Mouse (Mus musculus) heart, postnatal 0 days (tissue): ENCODE measurements around the gene Dot1l. TPM values are rescaled to one million over a fixed set of nuclear protein-coding genes. Genes with fewer than 3 reads are reported as not detected.
A peak's percentile ranks its signal among the peaks of the same experiment; 100 is the strongest.

Experiments
- ATAC-seq: fragments of 200-750 bp; cut with Nextera tagmentation; 2 replicates; pipeline ENCODE4 v1.8.0; 2017; ENCODE audit warnings: low read depth, moderate number of reproducible peaks, moderate library complexity; ENCODE audit not compliant: insufficient read depth
- DNase-seq: peaks from one replicate; pipeline ENCODE4 v3.0.0-alpha.2; 2016; ENCODE audit warnings: low spot score
- H3K27ac ChIP-seq: fragments of 300-500 bp; sonication (generic); 2 replicates; pipeline ENCODE4 v1.5.1; 2014; ENCODE audit warnings: low read depth, mild to moderate bottlenecking
- H3K27me3 ChIP-seq: fragments of 300-500 bp; sonication (generic); 2 replicates; pipeline ENCODE4 v1.6.1; 2014; ENCODE audit warnings: low read length, mixed read lengths; ENCODE audit not compliant: control insufficient read depth, insufficient read depth
- H3K36me3 ChIP-seq: fragments of 300-500 bp; sonication (generic); replicated peaks from 2 replicates; pipeline ENCODE4 v1.6.1; 2014; ENCODE audit warnings: low read length, mixed read lengths; ENCODE audit not compliant: control insufficient read depth, insufficient read depth
- H3K4me1 ChIP-seq: fragments of 300-500 bp; sonication (generic); 2 replicates; pipeline ENCODE4 v1.6.1; 2014; ENCODE audit warnings: antibody characterized with exemption; ENCODE audit not compliant: control insufficient read depth, insufficient read depth
- H3K4me2 ChIP-seq: fragments of 300-500 bp; sonication (generic); 2 replicates; pipeline ENCODE4 v1.6.1; 2014; ENCODE audit warnings: low read depth, mild to moderate bottlenecking, low read length, moderate library complexity
- H3K4me3 ChIP-seq: fragments of 300-500 bp; sonication (generic); 2 replicates; pipeline ENCODE4 v1.5.1; 2014; ENCODE audit warnings: low read depth, low read length
- H3K9ac ChIP-seq: fragments of 300-500 bp; sonication (generic); replicated peaks from 2 replicates; pipeline ENCODE4 v1.6.1; 2014; ENCODE audit warnings: low read depth, low read length, mixed read lengths
- H3K9me3 ChIP-seq: fragments of 300-500 bp; sonication (generic); replicated peaks from 2 replicates; pipeline ENCODE4 v1.6.1; 2016; ENCODE audit warnings: low read length; ENCODE audit not compliant: control insufficient read depth
- CTCF ChIP-seq: IDR thresholded peaks from 2 replicates; pipeline ENCODE4 v1.5.1; 2016; ENCODE audit warnings: antibody characterized with exemption, control low read depth, low read depth
- EP300 ChIP-seq: IDR thresholded peaks from 2 replicates; pipeline ENCODE4 v1.6.1; 2016; ENCODE audit warnings: antibody characterized with exemption, low read depth
- WGBS: fragments of 180-500 bp; shearing (Covaris S2); extraction: QIAGEN DNeasy Blood & Tissue Kit; methylation state at CpG from one replicate; pipeline ENCODE4 v1.1.7; 2014; 5-methylcytosine and 5-hydroxymethylcytosine counted together
- microRNA counts: library from miRNA; unstranded; fragments of <30 nt; microRNA quantifications from one replicate; lab custom pipeline; 2015
- microRNA-seq: library from miRNA; unstranded; fragments of <30 nt; microRNA quantifications from one replicate; pipeline ENCODE4, GENCODE M21; 2016
- polyA plus RNA-seq: library from polyadenylated mRNA; unstranded; fragments of >200 nt; fragmentation: Nextera tagmentation; extraction: Ambion mirVana; gene quantifications from 2 replicates; pipeline ENCODE4 v1.2.1, GENCODE M21; 2015
- total RNA-seq: library from RNA; depleted of rRNA; stranded (reverse); fragments of >200 nt; gene quantifications from 2 replicates; pipeline ENCODE4 v1.2.3, GENCODE M21; 2014; ENCODE audit warnings: low replicate concordance; rRNA removed

Gene Dot1l
- total and polyA plus RNA-seq, 2 experiments from 2014 or later = 14.0 to 19.4 TPM

GRCm38 (mm10) chr10:80843087-80843930, 88.3 kb downstream of the Dot1l start:
- ATAC-seq = no peak
- no peaks in the 10 kb centered on the region for H3K36me3 ChIP-seq
- no peak overlapping the region for H3K27ac ChIP-seq
- 14% methylated on average over 32 of the region's 32 CpGs for WGBS
- DNase-seq = no peak
- H3K9me3 ChIP-seq = no peaks in the 10 kb centered on the region
- H3K27me3 ChIP-seq = peaks cover 30% of the 10 kb centered on the region
- TF ChIP-seq EP300 = no peak
- peaks cover 9% of the 10 kb centered on the region; the same call in 1 of the 2 replicates for H3K4me1 ChIP-seq
- H3K4me2 ChIP-seq = peak overlapping the region; percentile 78
- peak overlapping the region; percentile 43 for H3K9ac ChIP-seq
- H3K4me3 ChIP-seq = peak overlapping the region; percentile 44

GRCm38 (mm10) chr10:80843931-80844547, 89.0 kb downstream of the Dot1l start, which contains the start of gene Lingo3:
Lingo3 (minus strand) TSS chr10:80844039.
- Histone ChIP-seq H3K4me1 (peaks cover 9% of the 10 kb centered on the region), H3K27me3 (peaks cover 30% of the 10 kb centered on the region), H3K36me3 (no peaks in the 10 kb centered on the region), H3K9ac (peak within 1 kb of the TSS; percentile 43), H3K4me3 (peak within 1 kb of the TSS; percentile 44), H3K4me2 (peak within 1 kb of the TSS; percentile 78), H3K9me3 (no peaks in the 10 kb centered on the region), H3K27ac (no peak within 1 kb of the TSS)
- 6% methylated on average over 49 of the region's 51 CpGs for WGBS
- no peak for DNase-seq
- TF ChIP-seq CTCF (no peak), EP300 (no peak)
- peak; percentile 22; the same call in 1 of the 2 replicates for ATAC-seq

MicroRNAs within 50 kb of the gene (microRNA counts, 519-probe panel; counts per million panel counts)
- not detected for microRNA mmu-miR-1982 (lab: Ali Mortazavi, UCI)

Small RNA genes within 50 kb of the gene (microRNA-seq; reads per million reads assigned to microRNA genes)
- 11.6 reads per million, percentile 31 among the genes with 10 or more reads in this experiment for gene Mir1982

Other genes starting within 250 kb of the Dot1l start
- gene Atp8b3, start 216.1 kb upstream of the Dot1l start, total RNA-seq = not detected in 2 replicates
- gene Atp8b3, start 216.1 kb upstream of the Dot1l start, polyA plus RNA-seq = not detected in 2 replicates
- 13.1 and 17.6 TPM in 2 replicates for gene Rexo1, start 193.6 kb upstream of the Dot1l start, total RNA-seq
- 7.6 TPM in 2 replicates for gene Rexo1, start 193.6 kb upstream of the Dot1l start, polyA plus RNA-seq
- gene Klf16, start 177.9 kb upstream of the Dot1l start, total RNA-seq = 9.3 TPM in 2 replicates
- 3.1 and 3.5 TPM in 2 replicates for gene Klf16, start 177.9 kb upstream of the Dot1l start, polyA plus RNA-seq
- 194 and 462 TPM in 2 replicates for gene Abhd17a, start 164.9 kb upstream of the Dot1l start, total RNA-seq
- 88.2 and 88.6 TPM in 2 replicates for gene Abhd17a, start 164.9 kb upstream of the Dot1l start, polyA plus RNA-seq
- gene Scamp4, start 152.3 kb upstream of the Dot1l start, total RNA-seq = 25.8 and 44.5 TPM in 2 replicates
- 39.2 and 39.8 TPM in 2 replicates for gene Scamp4, start 152.3 kb upstream of the Dot1l start, polyA plus RNA-seq
- 1.6 and 4.5 TPM in 2 replicates for gene Adat3, start 152.3 kb upstream of the Dot1l start, total RNA-seq
- 1.8 and 2.7 TPM in 2 replicates for gene Adat3, start 152.3 kb upstream of the Dot1l start, polyA plus RNA-seq
- gene Gm49322, start 149.2 kb upstream of the Dot1l start, total RNA-seq = 0.23 and 1.3 TPM in 2 replicates
- gene Gm49322, start 149.2 kb upstream of the Dot1l start, polyA plus RNA-seq = 0.33 and 0.38 TPM in 2 replicates
- gene Csnk1g2, start 132.4 kb upstream of the Dot1l start, total RNA-seq = 141 and 149 TPM in 2 replicates
- 69.1 and 75.6 TPM in 2 replicates for gene Csnk1g2, start 132.4 kb upstream of the Dot1l start, polyA plus RNA-seq
- gene Btbd2, start 98.1 kb upstream of the Dot1l start, total RNA-seq = 92.2 and 108 TPM in 2 replicates
- gene Btbd2, start 98.1 kb upstream of the Dot1l start, polyA plus RNA-seq = 36.7 and 40.6 TPM in 2 replicates
- gene Mknk2, start 77.1 kb upstream of the Dot1l start, total RNA-seq = 150 and 174 TPM in 2 replicates
- gene Mknk2, start 77.1 kb upstream of the Dot1l start, polyA plus RNA-seq = 76.9 and 78.3 TPM in 2 replicates
- gene Mob3a, start 53.2 kb upstream of the Dot1l start, total RNA-seq = 15.0 and 15.6 TPM in 2 replicates
- gene Mob3a, start 53.2 kb upstream of the Dot1l start, polyA plus RNA-seq = 10.8 and 11.5 TPM in 2 replicates
- 6.6 and 6.9 TPM in 2 replicates for gene Izumo4, start 53.0 kb upstream of the Dot1l start, total RNA-seq
- gene Izumo4, start 53.0 kb upstream of the Dot1l start, polyA plus RNA-seq = 3.6 and 7.3 TPM in 2 replicates
- gene Ap3d1, start 12.9 kb upstream of the Dot1l start, total RNA-seq = 72.7 and 77.9 TPM in 2 replicates
- gene Ap3d1, start 12.9 kb upstream of the Dot1l start, polyA plus RNA-seq = 31.6 and 34.3 TPM in 2 replicates
- 8.8 and 12.7 TPM in 2 replicates for gene Sf3a2, start 43.0 kb downstream of the Dot1l start, total RNA-seq
- 25.2 and 26.0 TPM in 2 replicates for gene Sf3a2, start 43.0 kb downstream of the Dot1l start, polyA plus RNA-seq
- gene Plekhj1, start 43.4 kb downstream of the Dot1l start, total RNA-seq = 29.3 and 50.6 TPM in 2 replicates
- 41.8 and 44.4 TPM in 2 replicates for gene Plekhj1, start 43.4 kb downstream of the Dot1l start, polyA plus RNA-seq
- gene Amh, start 50.0 kb downstream of the Dot1l start, total RNA-seq = 4.0 TPM in 1 of 2 replicates, not detected in the other
- gene Amh, start 50.0 kb downstream of the Dot1l start, polyA plus RNA-seq = 0.18 and 0.22 TPM in 2 replicates
- gene Jsrp1, start 58.3 kb downstream of the Dot1l start, total RNA-seq = 2.2 TPM in 1 of 2 replicates, not detected in the other
- gene Jsrp1, start 58.3 kb downstream of the Dot1l start, polyA plus RNA-seq = 2.3 and 2.7 TPM in 2 replicates
- 2,373 and 2,460 TPM in 2 replicates for gene Oaz1, start 71.5 kb downstream of the Dot1l start, total RNA-seq
- gene Oaz1, start 71.5 kb downstream of the Dot1l start, polyA plus RNA-seq = 1,975 and 1,990 TPM in 2 replicates
- 0.92 and 4.2 TPM in 2 replicates for gene Lingo3, start 88.8 kb downstream of the Dot1l start, total RNA-seq
- gene Lingo3, start 88.8 kb downstream of the Dot1l start, polyA plus RNA-seq = 1.1 and 1.5 TPM in 2 replicates
- 71.8 and 118 TPM in 2 replicates for gene Lsm7, start 100.0 kb downstream of the Dot1l start, total RNA-seq
- gene Lsm7, start 100.0 kb downstream of the Dot1l start, polyA plus RNA-seq = 160 and 162 TPM in 2 replicates
- 35.7 and 44.4 TPM in 2 replicates for gene Sppl2b, start 100.1 kb downstream of the Dot1l start, total RNA-seq
- 23.3 and 24.2 TPM in 2 replicates for gene Sppl2b, start 100.1 kb downstream of the Dot1l start, polyA plus RNA-seq
- gene Tmprss9, start 116.6 kb downstream of the Dot1l start, total RNA-seq = not detected in 2 replicates
- gene Tmprss9, start 116.6 kb downstream of the Dot1l start, polyA plus RNA-seq = 0.03 TPM in 1 of 2 replicates, not detected in the other
- 163 and 256 TPM in 2 replicates for gene Timm13, start 145.8 kb downstream of the Dot1l start, total RNA-seq
- gene Timm13, start 145.8 kb downstream of the Dot1l start, polyA plus RNA-seq = 355 and 386 TPM in 2 replicates
- gene Lmnb2, start 163.0 kb downstream of the Dot1l start, total RNA-seq = 13.9 and 18.9 TPM in 2 replicates
- gene Lmnb2, start 163.0 kb downstream of the Dot1l start, polyA plus RNA-seq = 9.1 and 9.7 TPM in 2 replicates
- gene Gadd45b, start 174.9 kb downstream of the Dot1l start, total RNA-seq = 18.9 and 26.8 TPM in 2 replicates
- gene Gadd45b, start 174.9 kb downstream of the Dot1l start, polyA plus RNA-seq = 22.3 and 28.0 TPM in 2 replicates